Mouse (Mus musculus) embryonic fibroblast, embryonic 13.5 days (primary cell): ENCODE measurements at regions not wholly inside any gene's neighbourhood (a gene's known extent, or its start where the extent isn't known, plus 50 kb on each side); places are given as distances from the start of the nearest gene placed in this dataset.

ENCODE experiments used
- CTCF ChIP-seq: IDR thresholded peaks from 2 replicates; pipeline ENCODE4 v1.5.1; 2011; ENCODE audit warnings: mild to moderate bottlenecking, control low read depth, low read length, moderate library complexity, borderline replicate concordance; ENCODE audit not compliant: insufficient read depth
- POLR2A ChIP-seq: IDR thresholded peaks from 2 replicates; pipeline ENCODE4 v1.6.1; 2011; ENCODE audit warnings: low read depth, mild to moderate bottlenecking, control low read depth, low read length, moderate library complexity

DNA sequence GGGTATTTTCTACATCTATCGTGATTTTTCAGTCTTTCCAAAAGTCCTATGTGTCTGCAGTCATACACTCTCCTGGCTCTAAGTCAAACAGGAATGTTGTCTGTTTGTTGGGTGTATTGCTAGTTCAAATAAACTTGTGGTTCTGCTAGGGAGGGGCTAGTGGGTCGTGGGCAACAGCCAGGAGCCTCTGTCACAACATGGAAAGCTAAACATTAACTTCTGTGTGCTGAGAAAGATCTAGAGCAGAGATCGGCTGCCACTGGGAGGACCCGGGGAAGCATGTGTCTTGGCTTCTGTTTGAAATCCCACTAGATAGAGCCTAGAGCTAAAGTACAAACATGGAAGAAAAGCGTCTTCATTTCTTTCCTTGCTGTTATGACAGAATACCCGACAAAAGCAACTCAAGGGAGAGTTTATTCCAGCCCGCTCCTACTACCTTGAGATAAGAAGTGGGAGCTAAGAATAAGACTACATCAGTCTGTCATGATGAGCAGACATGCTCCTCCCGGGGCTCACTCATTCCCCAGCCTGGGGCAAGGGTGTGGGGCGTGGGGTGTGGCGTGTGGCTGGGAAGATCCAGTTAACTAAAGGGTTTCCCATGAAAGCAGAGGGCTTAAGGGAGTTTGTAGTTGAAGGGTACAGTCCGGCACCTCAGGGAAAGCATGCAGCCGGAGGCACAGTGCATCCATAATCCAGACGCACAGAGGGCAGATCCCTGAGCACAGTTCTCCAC, 190.7 kb downstream of the Rybp start:
- no peak for TF ChIP-seq CTCF
- TF ChIP-seq POLR2A: no peak
